Mouse (Mus musculus) embryo, embryonic 10 days (tissue): ENCODE measurements around the gene Xpo4.

Source experiments
- DNase-seq: peaks from one replicate; pipeline ENCODE4 v3.0.0-alpha.2; 2015; ENCODE audit warnings: low spot score

The Xpo4 gene

DNA sequence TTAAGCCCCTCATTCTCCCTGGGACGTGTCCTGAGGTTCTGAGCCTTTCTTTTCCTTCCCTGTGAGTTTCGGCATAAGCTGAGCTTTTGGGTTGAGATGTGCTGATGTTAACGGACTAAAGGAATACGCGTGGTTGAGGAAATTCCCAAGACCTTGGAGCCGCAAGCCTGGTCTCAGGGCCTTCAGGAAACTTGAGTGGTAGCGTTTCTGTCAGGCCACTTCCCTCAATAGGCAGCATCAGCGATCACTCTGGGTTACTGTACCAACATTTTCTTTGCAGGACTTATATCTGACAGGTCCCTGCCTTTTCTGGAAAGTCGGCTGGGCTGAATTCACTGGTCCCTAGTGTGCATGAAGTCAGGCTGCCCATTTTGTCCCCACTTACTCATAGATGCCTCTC, 128.4 kb downstream of the Xpo4 start:
- DNase-seq, result peak; percentile 16

- no peak for DNase-seq
Observed at GRCm38 (mm10) chr14:57535646-57536045, 129.6 kb downstream of the Xpo4 start.

GRCm38 (mm10) chr14:57534961-57535360, 130.3 kb downstream of the Xpo4 start:
- peak; percentile 9 for DNase-seq

DNA sequence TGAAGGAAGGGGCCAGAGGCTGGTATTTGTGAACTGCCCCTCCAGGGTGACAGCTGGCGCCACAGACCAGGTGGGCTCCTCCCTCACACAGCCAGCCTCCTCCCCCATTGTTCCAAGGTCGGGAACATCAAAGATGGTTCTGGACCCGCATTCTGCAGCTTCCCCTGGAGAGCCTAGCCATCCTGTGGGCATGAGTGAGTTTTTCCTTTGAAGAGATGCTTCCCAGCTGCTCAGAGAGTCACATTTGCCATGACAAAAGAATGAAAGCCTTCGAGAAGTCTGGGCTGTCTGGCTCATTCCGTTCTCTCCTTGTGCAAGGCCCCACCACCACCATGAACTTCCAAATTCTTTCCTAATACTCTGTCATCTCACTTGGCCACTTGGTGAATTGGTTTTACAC, 130.9 kb downstream of the Xpo4 start:
- DNase-seq, result peak; percentile 14

DNA sequence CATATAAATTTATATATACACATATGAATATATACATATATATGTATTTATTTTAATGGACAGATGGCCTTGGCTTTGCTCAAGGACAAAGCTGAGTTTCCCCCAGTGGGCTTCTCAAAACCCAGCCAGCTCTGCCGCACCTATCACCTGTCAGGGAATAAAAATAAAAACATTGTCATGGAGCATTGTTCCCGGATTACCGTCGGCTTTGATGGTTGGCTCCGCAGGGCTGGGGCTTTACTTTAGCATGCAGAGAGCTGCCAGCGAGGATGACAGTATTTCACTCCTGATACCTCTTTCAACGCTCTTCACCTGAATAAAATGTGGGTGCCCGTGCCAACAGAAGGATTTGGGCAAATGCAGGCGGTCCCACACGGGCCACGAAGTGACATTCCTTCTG, 131.4 kb downstream of the Xpo4 start:
- DNase-seq, result no peak

GRCm38 (mm10) chr14:57533214-57533613, 132.0 kb downstream of the Xpo4 start:
- DNase-seq, result peak; percentile 79

GRCm38 (mm10) chr14:57532577-57532976, 132.7 kb downstream of the Xpo4 start:
- no peak for DNase-seq

DNA sequence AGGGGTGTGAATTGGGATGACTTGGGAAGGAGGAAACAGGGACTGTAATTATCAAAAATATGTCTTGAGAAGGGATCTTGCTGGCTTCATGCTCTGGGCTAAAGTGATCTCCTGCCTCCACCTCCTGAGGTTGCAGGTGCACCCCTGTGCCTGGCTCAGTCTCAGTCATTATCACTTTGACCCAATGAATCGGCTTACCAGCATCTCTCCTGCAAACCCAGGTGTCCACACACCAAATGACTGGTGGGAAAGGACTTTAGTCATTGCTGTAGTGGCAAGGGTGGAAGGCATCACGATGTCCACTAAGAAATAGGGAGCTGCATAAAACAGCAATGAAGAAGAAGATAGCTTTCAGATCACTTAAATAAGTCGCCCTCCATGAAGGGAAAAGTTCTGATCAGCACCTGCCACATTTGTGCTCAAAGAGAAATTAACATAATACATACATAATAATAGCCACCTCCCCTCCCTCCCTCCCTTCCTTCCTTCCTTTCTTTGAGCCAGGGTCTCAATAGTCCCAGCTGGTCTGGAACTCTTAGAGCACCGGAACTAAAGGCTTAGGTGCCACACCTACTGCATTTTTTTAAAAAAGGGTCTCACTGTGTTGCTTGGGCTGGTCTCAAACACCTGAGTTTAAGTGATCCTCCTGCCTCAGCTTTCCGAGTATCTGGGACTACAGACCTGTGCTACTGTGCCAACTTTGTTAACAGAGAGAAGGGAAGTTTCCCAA, 135.3 kb downstream of the Xpo4 start:
- DNase-seq, result no peak

GRCm38 (mm10) chr14:57529086-57529785, 136.0 kb downstream of the Xpo4 start:
- peak; percentile 16 for DNase-seq

GRCm38 (mm10) chr14:57527598-57527997, 137.6 kb downstream of the Xpo4 start:
- no peak for DNase-seq
